15 mouse cellular contexts compared by ENCODE assay signal in the genomic region with DNA sequence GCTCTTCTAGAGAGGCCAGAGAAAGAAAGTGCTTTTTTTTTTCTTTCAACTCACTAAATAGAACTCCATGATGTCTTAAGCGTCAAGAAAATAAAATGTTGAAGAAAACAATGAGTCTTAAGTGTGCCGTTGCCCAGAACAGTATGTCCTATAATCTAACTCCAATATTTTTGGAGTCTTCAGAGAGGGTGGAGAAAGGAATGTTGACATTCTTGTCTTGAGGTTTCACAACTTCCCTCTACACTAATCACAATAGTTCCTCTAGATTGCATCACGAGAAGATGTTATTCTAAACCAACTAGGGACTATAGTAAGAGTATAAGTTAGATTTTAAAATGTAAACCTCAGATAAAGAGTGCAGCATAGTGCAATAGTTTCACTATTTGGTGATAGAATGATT.
"Had no signal": no experiment of that assay in that cellular context is flagged by ENCODE, and none has a peak within 500 bp of the region (broad histone marks: within the 10 kb centered on the region; RNA-seq: fewer than 3 reads in every experiment).

No protein-coding gene starts in this region.

- ATAC-seq: intestine, embryonic 16.5 days; midbrain, embryonic 13.5 days had no signal

- H3K27me3 ChIP-seq: limb, embryonic 13.5 days; liver, embryonic 13.5 days; megakaryocyte, embryonic 14.5 days; midbrain, embryonic 13.5 days; neural tube, embryonic 13.5 days had no signal

- H3K4me2 ChIP-seq: limb, embryonic 13.5 days; liver, embryonic 13.5 days; midbrain, embryonic 13.5 days; neural tube, embryonic 13.5 days had no signal

- DNase-seq: kidney, adult 18-20 months; kidney, adult 9 months; kidney, postnatal 14 days; kidney, postnatal 4 days; liver; liver, embryonic 13.5 days; lung, adult 2 months; retina, postnatal 1 day had no signal

- H3K4me3 ChIP-seq: limb, embryonic 10.5 days; limb, embryonic 13.5 days; liver, embryonic 13.5 days; megakaryocyte, embryonic 14.5 days; midbrain, embryonic 10.5 days; midbrain, embryonic 13.5 days; neural tube, embryonic 13.5 days had no signal

- H3K36me3 ChIP-seq: limb, embryonic 10.5 days; limb, embryonic 13.5 days; liver, embryonic 13.5 days; midbrain, embryonic 10.5 days; midbrain, embryonic 13.5 days; neural tube, embryonic 13.5 days had no signal

- H3K27ac ChIP-seq: limb, embryonic 10.5 days; limb, embryonic 13.5 days; liver, embryonic 13.5 days; midbrain, embryonic 10.5 days; midbrain, embryonic 13.5 days; neural tube, embryonic 13.5 days had no signal

- H3K4me1 ChIP-seq: limb, embryonic 13.5 days; liver, embryonic 13.5 days; megakaryocyte, embryonic 14.5 days; midbrain, embryonic 10.5 days; midbrain, embryonic 13.5 days; neural tube, embryonic 13.5 days had no signal

- H3K9ac ChIP-seq: limb, embryonic 13.5 days; liver, embryonic 13.5 days; midbrain, embryonic 13.5 days; neural tube, embryonic 13.5 days had no signal

- H3K9me3 ChIP-seq: limb, embryonic 10.5 days; limb, embryonic 13.5 days; liver, embryonic 13.5 days; megakaryocyte, embryonic 14.5 days; midbrain, embryonic 10.5 days; midbrain, embryonic 13.5 days; neural tube, embryonic 13.5 days had no signal
